Mouse (Mus musculus) right cerebral cortex, postnatal 14 days (tissue): ENCODE results near the gene Serhl.
A peak's percentile ranks its signal among the peaks of the same experiment; 100 is the strongest.
"Not testable (repeated sequence)": the region's sequence is repeated elsewhere in the genome, so short reads cannot be mapped to it uniquely, and the experiment has no call there.

Experiments
- DNase-seq: peaks from one replicate; pipeline ENCODE4 v3.0.0; 2022

The Serhl gene

DNA sequence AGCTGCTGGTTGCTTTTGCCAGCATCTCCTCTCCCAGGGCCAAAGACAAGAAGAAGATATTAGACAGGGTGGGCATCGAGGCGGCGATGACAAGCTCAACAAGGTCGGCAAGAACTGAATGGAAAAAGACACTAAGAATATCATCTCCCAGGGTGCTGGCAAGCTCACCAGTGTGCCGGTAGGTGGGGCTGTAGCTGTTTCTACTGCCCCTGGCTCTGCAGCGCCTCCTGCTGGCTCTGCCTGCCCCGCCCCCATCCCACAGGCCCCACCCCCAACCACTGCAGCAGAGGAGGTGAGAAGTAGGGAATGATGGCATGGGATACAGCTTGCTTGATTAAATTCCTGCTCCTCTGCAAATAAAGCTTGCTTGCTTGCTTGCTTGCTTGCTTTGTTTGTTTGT is 3.4 kb upstream of the Serhl start:
- DNase-seq, result peak; percentile 66

DNA sequence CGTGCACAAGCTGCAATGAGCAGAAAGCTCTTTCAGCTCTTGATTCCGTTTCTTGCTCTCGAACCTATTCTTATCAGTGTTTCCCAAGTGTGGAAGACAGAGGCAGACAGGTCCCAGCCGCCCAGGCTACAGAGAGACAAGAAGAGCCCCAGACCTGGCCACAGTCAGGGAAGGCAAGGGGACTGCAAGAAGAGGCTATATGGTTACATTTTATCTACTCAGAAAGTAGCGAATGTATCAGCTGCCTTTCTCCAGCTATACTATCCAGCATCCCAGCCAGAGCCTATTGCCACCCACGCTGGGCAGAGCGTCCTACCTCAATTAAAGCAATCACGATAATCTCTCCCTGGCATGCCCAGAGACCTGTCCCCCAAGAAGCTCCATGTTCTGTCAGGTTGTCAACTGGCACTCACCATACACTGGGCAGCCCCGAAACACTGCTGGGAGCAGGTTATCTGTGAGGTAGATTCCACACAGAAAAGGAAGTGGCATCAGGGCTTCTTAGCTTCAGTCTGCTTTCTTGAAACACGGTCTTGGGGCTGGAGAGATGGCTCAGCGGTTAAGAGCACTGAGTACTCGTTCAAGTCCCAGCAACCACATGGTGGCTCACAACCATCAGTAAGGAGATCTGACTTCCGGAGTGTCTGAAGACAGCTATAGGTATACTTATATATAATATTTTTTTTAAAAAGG is 2.5 kb upstream of the Serhl start:
- no peak for DNase-seq

GRCm38 (mm10) chr15:83088495-83089428 is 544 bp upstream of the Serhl start:
- no peak for DNase-seq

DNA sequence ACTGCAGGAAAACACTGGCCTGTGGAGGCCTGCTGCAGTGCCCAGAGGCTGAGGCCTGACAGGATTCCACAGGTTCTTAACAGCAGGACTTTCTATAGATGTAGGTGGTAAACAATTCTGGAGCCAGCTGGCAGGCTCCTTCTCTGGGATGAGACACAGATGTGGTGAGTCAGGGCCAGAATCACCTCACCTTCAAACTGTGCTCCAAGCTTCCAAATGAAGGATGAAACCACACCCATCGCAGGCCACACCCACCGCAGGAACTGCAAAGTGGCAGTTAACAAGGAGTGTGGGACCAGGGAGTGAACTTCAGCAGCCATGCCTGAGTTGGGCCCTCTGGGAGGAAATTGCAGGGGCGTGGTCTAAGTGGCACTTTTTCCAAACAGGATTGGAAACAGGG is 1.6 kb downstream of the Serhl start:
- DNase-seq, result no peak

GRCm38 (mm10) chr15:83093687-83094086 is 4.4 kb downstream of the Serhl start:
- no peak for DNase-seq

DNA sequence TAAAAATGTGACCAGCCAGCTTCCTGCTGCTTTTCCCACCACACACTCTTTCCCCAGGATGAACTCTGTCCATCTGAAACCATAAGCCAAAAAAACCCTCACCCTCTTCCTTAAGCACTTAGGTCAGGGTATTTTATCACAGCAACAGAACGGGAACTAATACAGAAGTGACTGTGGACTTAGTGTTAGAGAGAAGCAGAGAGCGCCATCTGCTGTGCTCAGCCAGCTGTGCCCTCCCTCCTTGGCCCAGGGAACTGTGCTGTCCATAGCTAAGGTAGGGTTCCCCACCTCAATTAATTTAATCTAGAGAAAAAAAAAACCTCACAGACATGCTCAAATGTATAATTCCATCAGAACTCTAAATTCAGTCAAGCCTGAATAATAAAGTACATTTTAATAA is 6.6 kb downstream of the Serhl start:
- DNase-seq, result no peak

- DNase-seq, result peak; percentile 64
Observed at GRCm38 (mm10) chr15:83099533-83100331, 10.4 kb downstream of the Serhl start.

DNA sequence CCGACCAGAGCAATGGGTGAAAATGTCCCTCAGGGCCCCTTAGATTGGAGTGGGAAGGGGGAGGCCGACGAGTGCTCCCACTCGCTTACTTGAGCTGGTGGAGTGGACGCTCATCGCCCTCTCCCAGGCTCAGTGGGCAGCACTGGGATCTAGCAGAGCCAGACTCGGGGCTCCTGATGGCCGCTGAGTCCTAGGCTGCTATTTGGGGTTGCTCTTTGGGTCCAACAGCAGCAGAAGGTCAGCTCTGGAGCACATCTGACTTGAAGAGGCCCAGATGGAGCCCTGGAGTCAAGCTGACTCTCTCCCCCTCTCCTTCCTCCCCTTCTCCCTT is 11.0 kb downstream of the Serhl start:
- DNase-seq, result no peak

GRCm38 (mm10) chr15:83103111-83103510 is 13.8 kb downstream of the Serhl start:
- no peak for DNase-seq

DNA sequence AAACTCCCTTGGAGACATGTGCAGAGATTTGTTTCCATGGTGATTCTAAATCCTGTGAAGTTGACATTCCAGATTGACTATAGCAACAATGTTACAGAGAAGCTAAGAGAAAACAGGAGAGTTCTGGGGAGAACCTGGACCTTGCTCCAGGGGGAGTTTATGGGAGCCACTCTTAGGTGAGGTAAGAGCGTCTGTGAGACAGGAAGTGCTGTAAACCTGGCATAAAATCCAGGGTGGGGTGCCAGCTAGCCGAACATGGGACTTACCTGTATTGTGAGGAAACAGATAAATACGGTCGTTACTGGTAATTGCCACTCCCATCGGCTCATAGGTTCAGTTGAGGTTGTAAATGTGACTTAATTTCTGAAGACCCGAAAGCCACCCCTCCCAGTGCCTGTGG is 17.1 kb downstream of the Serhl start:
- no peak for DNase-seq

- no peak for DNase-seq
Observed at GRCm38 (mm10) chr15:83107814-83108213, 18.5 kb downstream of the Serhl start.

DNA sequence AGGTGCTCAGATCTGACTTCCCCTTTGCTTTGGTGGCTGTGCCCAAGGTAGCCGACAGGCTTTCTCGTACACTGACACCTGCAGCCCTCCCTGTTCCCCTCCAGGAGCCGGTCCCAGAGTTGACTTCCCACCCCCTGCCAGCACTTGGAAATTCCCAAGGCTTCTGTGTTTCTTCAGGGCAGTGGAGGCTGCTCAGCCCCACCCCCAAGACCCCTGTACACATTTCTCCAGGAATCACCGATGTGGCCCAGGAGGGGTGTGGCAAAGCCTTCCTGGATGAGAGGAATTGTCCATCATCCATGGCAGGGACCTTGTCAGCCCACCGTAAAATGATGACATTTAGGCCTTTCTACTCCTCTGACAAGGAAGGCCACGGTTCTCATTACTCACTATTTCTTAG is 22.0 kb downstream of the Serhl start:
- no peak for DNase-seq

DNA sequence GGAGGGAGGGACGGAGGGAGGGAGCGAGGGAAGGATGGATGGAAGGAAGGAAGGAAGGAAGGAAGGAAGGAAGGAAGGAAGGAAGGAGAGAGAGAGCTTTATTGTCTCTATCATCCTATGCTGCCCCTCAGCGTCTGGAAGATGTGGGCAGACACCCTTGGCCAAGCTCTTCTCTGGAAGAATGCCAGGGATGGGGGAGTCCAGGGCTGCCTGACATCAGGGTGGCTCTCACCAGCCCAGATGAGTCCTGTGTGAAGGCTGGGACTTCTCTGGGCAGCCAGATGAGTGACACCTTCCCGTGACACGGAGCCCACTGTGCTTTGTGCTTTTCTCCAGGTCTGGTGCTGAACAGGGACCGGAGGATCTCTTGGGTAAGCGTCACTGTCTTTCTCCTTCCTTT is 22.6 kb downstream of the Serhl start:
- no peak for DNase-seq

GRCm38 (mm10) chr15:83112898-83113297 is 23.6 kb downstream of the Serhl start:
- DNase-seq, result peak; percentile 80

DNA sequence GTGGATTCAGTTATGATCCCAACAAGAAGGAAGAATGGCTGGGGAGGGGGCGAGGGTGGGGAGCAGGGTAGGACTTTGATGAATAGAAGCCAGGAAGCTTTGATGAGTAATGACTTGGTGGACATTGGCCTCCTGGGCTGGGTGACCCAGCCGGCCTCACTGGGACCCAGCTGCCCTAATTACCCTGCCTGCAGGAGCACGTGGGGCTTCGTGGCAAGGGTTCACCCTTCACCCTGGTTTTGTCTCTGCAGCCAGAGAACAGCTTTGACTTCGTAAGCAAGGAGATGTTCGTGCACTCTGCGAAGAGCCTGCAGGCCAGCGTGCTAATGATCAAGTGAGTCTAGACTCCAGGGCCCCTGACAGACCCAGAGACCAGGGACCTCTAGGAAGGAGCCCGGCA is 24.8 kb downstream of the Serhl start:
- no peak for DNase-seq

GRCm38 (mm10) chr15:83115071-83115470 is 25.8 kb downstream of the Serhl start:
- no peak for DNase-seq

DNA sequence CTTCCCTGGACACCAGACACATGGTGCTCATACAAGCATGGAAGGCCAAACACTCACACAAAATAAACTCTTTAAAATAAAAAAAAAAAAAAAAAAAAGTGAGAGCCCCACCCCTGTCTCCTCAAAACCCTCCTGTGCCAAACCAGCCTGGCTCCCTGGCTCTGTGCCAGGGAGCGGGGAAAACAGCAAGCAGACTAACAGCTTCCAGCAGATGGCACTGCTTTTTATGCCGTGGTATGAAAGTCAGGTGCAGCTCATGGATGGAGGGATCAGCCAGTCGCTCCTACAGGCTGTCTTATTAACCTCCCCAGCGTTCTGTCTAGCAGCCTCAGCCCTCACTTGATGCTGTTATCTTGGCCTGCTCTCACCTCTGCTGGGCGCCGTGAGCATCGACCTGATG is 29.1 kb downstream of the Serhl start:
- peak; percentile 54 for DNase-seq

DNA sequence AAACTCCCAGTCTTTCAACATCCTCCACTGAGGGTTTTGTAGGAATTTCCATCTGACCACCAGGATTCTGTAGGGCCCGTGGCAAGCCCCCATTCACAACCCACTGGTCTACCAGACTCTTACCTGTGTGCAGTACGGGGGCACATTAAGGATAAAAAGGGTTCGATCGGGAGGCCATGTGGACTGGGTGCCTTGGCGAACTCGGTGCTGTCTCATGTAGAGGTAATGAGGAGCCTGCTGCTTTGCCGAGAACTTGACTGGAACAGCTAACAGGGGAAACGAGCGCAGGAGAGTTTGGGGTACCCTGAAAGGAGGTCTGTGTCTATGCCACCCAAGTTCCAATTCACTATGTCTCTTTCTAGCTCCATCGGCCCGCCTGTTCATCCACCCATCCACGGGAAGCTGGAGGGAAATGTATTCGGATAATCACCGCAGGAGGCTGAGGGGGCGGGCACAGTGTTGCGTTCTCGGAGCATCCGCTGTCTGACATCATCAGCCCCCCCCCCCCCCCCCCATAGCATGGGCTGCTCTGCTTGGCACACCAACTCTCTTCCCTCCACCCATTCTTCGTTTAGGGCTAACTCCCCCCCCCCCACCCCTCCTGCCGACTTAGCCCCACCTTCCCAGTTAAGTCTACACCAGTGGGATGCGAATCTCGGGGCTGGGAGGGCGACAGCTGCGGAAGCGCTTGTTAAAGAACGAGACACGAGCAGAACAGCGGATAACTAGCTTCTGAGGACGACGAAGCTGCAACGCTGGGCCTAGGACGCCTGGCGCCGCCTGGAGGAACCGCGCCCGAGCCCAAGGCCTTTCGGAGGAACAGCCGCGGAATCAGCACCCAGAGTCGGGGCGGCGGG is 32.6 kb downstream of the Serhl start:
- DNase-seq, result peak; percentile 66

DNA sequence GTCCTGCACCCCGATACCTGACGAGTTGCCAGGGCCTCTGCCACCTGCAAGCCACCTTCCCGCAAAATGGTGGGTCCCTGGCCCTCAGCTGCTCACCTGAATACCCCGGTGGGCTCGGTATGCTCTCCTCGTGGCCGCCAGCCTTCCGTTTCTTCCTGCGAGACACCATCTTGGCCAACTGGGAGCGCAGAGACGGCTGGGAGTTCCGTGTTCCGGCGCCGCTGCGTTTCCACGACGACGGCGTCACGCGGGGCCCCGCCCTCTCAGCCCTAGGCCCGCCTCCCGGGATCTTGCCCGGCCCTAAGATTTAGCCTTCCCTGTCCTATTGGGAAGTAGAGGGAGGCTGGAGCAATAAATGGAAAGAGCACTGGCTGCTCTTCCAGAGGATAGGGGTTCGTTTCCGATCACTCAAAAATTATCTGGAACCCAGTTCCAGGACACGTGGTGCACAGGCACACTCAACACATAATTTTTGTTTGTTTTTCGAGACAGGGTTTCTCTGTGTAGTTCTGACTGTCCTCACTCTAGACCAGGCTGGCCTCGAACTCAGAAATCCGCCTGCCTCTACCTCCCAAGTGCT is 33.4 kb downstream of the Serhl start, which contains the start of gene Rrp7a:
Gene Rrp7a (minus strand): TSS at position 236 of the 580 bp plus-strand sequence.
- peak; percentile 94 for DNase-seq

DNA sequence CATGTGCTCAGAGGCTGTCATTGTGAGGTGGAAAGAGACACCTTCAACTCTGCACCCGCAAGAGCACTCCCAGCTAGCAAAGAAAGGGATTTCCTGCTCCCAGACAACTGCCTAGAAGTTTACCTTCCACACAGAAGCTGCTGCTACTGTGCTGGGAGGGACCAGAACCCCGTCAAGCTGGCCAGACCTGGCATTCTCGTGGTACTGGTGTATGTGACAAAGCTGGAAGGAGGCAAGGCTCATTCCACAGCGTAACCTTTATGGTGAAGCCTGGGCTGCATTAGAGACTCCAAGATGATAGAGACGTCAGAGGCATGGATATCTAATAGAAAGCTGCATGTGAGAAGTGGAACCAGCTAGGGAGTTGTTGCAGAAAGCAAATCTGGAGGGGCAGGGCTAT is 35.3 kb downstream of the Serhl start:
- no peak for DNase-seq

- no peak for DNase-seq
Observed at GRCm38 (mm10) chr15:83126582-83126981, 37.3 kb downstream of the Serhl start.

- not testable (repeated sequence) for DNase-seq
Observed at GRCm38 (mm10) chr15:83127037-83127436, 37.7 kb downstream of the Serhl start.
